Mouse (Mus musculus) kidney, adult 2 months (tissue): ENCODE data around the gene Cbx6. TPM values are rescaled to one million over a fixed set of nuclear protein-coding genes. Genes with fewer than 3 reads are reported as not detected.

Source experiments
- DNase-seq: peaks from one replicate; pipeline ENCODE4 v3.0.0; 2021
- H3K27ac ChIP-seq: fragments of 200-500 bp; 2 replicates; pipeline ENCODE4 v1.5.1; 2012; ENCODE audit warnings: low read depth, low read length, control low read depth, inconsistent platforms; ENCODE audit not compliant: insufficient read depth
- H3K27me3 ChIP-seq: fragments of 200-500 bp; replicated peaks from 2 replicates; pipeline ENCODE4 v1.6.1; 2012; ENCODE audit warnings: mild to moderate bottlenecking, moderate library complexity, low read length, inconsistent platforms; ENCODE audit not compliant: control insufficient read depth, insufficient read depth
- H3K36me3 ChIP-seq: fragments of 200-500 bp; 2 replicates; pipeline ENCODE4 v1.6.1; 2012; ENCODE audit warnings: mild to moderate bottlenecking, moderate library complexity, low read length, inconsistent platforms; ENCODE audit not compliant: control insufficient read depth, insufficient read depth
- H3K4me1 ChIP-seq: fragments of 200-500 bp; 2 replicates; pipeline ENCODE4 v1.6.1; 2011; ENCODE audit warnings: low read length; ENCODE audit not compliant: control insufficient read depth, insufficient read depth
- H3K4me3 ChIP-seq: fragments of 200-500 bp; 2 replicates; pipeline ENCODE4 v1.5.1; 2011; ENCODE audit warnings: mild to moderate bottlenecking, low read depth, low read length, control low read depth; ENCODE audit not compliant: insufficient read depth
- CTCF ChIP-seq: fragments of 200-500 bp; conservative IDR thresholded peaks from 2 replicates; pipeline ENCODE4 v1.5.1; 2011; ENCODE audit warnings: low read depth, mild to moderate bottlenecking, control low read depth, low read length, moderate library complexity, mixed read lengths; ENCODE audit not compliant: insufficient read depth, insufficient read length
- POLR2A ChIP-seq: fragments of 200-500 bp; IDR thresholded peaks from one replicate; pipeline ENCODE4 v1.6.1; 2011; ENCODE audit warnings: low read depth, low read length, control low read depth
- WGBS: fragments of 180-500 bp; shearing (Covaris S2); methylation state at CpG from one replicate; pipeline ENCODE4 v1.1.7; 2018; 5-methylcytosine and 5-hydroxymethylcytosine counted together
- polyA plus RNA-seq: library from polyadenylated mRNA; depleted of rRNA; stranded (reverse); fragments of >200 nt; gene quantifications from 2 replicates; pipeline ENCODE4 v1.2.3, GENCODE M21; 2012; rRNA removed

The Cbx6 gene
- polyA plus RNA-seq, 1 experiment, result 49.5 TPM

DNA sequence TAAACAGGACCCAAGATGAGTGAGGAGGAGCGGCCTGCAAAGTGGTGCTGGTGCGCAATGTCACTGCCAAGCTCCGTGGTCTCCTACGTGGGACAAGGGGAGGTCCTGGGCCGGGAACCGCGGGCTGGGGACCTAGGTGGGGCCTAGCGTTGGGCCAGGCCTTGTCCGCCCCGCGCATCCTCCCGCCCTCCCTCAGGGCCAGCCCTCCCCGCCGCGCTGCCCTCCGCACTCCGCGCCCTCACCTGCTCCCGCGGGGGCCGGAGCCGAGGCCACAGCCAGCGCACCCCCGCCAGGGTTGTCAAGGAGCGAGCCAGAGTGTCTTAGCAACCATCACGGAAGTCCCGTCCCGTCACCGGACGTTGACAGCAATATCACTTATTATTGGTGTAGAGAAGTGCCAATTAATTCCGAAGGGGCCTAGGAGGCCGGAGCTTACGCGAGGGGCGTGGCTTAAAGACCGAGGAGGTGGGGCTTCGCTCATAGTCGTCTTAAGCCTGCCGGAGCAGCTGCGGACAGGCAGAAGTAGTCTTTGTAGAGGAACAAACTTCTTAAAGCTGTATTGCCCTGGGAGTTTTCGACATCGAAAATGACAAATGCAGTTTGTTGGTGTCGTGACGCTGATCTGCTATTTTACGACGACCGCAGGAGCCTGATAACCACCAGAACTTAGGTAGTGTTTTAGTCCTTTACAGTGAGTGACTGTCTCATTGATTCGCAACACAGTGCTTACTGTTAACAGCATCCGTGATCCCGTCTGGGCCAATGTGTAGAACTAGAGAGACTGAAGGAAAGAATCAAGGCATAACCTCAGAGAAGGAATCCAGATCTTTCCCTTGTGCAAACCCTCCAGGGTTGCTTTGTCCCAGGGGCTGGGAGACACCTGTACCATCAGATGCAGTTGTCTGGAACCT is 60.1 kb downstream of the Cbx6 start:
- Histone ChIP-seq H3K36me3 (no peaks in the 10 kb centered on the region), H3K27me3 (no peaks in the 10 kb centered on the region), H3K4me1 (peaks cover 5% of the 10 kb centered on the region), H3K27ac (peak overlapping the region; percentile 34), H3K4me3 (peak overlapping the region; percentile 91)
- TF ChIP-seq POLR2A, result peak; percentile 18
- TF ChIP-seq CTCF, result no peak
- WGBS, result under 1% methylated on average over 50 of the region's 50 CpGs
- peak; percentile 99 for DNase-seq

Other genes starting within 250 kb of the Cbx6 start
- 0.12 TPM in 1 of 2 replicates, not detected in the other for gene Dmc1, start 229.6 kb downstream of the Cbx6 start, polyA plus RNA-seq
- gene Fam227a, start 175.7 kb downstream of the Cbx6 start, polyA plus RNA-seq, result 1.3 and 1.5 TPM in 2 replicates
- gene Cby1, start 175.5 kb downstream of the Cbx6 start, polyA plus RNA-seq, result 12.0 and 15.1 TPM in 2 replicates
- gene Tomm22, start 163.8 kb downstream of the Cbx6 start, polyA plus RNA-seq, result 38.2 and 52.5 TPM in 2 replicates
- gene Josd1, start 146.8 kb downstream of the Cbx6 start, polyA plus RNA-seq, result 19.5 and 19.9 TPM in 2 replicates
- 29.9 and 35.3 TPM in 2 replicates for gene Gtpbp1, start 143.8 kb downstream of the Cbx6 start, polyA plus RNA-seq
- gene Sun2, start 92.2 kb downstream of the Cbx6 start, polyA plus RNA-seq, result 31.5 and 31.9 TPM in 2 replicates
- gene Dnal4, start 56.8 kb downstream of the Cbx6 start, polyA plus RNA-seq, result 54.3 and 57.8 TPM in 2 replicates
- gene Nptxr, start 29.9 kb downstream of the Cbx6 start, polyA plus RNA-seq, result 2.0 and 2.1 TPM in 2 replicates
- 0.62 TPM in 1 of 2 replicates, not detected in the other for gene Npcd, start 451 bp downstream of the Cbx6 start, polyA plus RNA-seq
- gene Apobec3, start 57.0 kb upstream of the Cbx6 start, polyA plus RNA-seq, result 9.5 and 13.4 TPM in 2 replicates
- gene Cbx7, start 136.4 kb upstream of the Cbx6 start, polyA plus RNA-seq, result 41.3 and 44.1 TPM in 2 replicates
- 32.2 and 33.4 TPM in 2 replicates for gene Pdgfb, start 180.3 kb upstream of the Cbx6 start, polyA plus RNA-seq